Mouse (Mus musculus): ENCODE results near the gene Hs6st2. TPM values are rescaled to one million over a fixed set of nuclear protein-coding genes. Genes with fewer than 3 reads are reported as not detected.

Gene Hs6st2
- polyA plus RNA-seq, 1 experiment from 2014 or later = 9.1 TPM

- 0 out of 2 replicates have a peak, but pooled peaks have one; percentile 40 for ATAC-seq (ENCODE audit: insufficient read depth, low FRiP score)
- Histone ChIP-seq H3K36me3 (ENCODE audit: control insufficient read depth, insufficient read depth, low read length) (no peaks in the 10 kb centered on the region), H3K27ac (ENCODE audit: low read length) (no peak overlapping the region), H3K9ac (ENCODE audit: low read length) (no peak overlapping the region), H3K4me2 (ENCODE audit: low read depth, low read length) (no peak overlapping the region), H3K4me1 (ENCODE audit: control insufficient read depth, insufficient read depth, low read length) (no peaks in the 10 kb centered on the region), H3K4me3 (replicated peaks; ENCODE audit: low read length) (no peak overlapping the region), H3K27me3 (ENCODE audit: control insufficient read depth, insufficient read depth, low read length) (no peaks in the 10 kb centered on the region; the same call in 1 of the 2 replicates), H3K9me3 (replicated peaks; ENCODE audit: control insufficient read depth, low read length) (no peaks in the 10 kb centered on the region)
- 68% methylated on average over 3 of the region's 3 CpGs for WGBS
Measured at GRCm38 (mm10) chrX:51343595-51343994, 338.1 kb downstream of the Hs6st2 start.

Other genes starting within 250 kb of the Hs6st2 start
- not detected in 2 replicates for gene Usp26, start 119.4 kb upstream of the Hs6st2 start, polyA plus RNA-seq (2015; fragmentation: Nextera tagmentation; extraction: Ambion mirVana)

All from stomach, embryonic 16.5 days (tissue).